Mouse (Mus musculus) adrenal gland, adult 18-20 months (tissue): ENCODE measurements around the gene Fbxw16. TPM values are rescaled to one million over a fixed set of nuclear protein-coding genes. Genes with fewer than 3 reads are reported as not detected.
"Not testable (repeated sequence)": the region's sequence is repeated elsewhere in the genome, so short reads cannot be mapped to it uniquely, and the experiment has no call there.

Experiments
- DNase-seq, 2 experiments: peaks; one replicate each; pipeline ENCODE4 v3.0.0; 2021 to 2022; ENCODE audit warnings: low spot score in 2 of 2
- long read RNA-seq, 2 experiments: library from polyadenylated mRNA; stranded (forward); transcript quantifications; one replicate each; pipeline ENCODE4 v2.0.0; 2021
- total RNA-seq, 2 experiments: library from RNA; stranded (reverse); gene quantifications; 1 replicate in 1 of 2; 2 replicates in 1 of 2; pipeline ENCODE4 v1.2.3; 2021

Gene Fbxw16
- total RNA-seq, result not detected
- long read RNA-seq, experiment 1, result 0 reads
- long read RNA-seq, experiment 2, result 0 reads

DNA sequence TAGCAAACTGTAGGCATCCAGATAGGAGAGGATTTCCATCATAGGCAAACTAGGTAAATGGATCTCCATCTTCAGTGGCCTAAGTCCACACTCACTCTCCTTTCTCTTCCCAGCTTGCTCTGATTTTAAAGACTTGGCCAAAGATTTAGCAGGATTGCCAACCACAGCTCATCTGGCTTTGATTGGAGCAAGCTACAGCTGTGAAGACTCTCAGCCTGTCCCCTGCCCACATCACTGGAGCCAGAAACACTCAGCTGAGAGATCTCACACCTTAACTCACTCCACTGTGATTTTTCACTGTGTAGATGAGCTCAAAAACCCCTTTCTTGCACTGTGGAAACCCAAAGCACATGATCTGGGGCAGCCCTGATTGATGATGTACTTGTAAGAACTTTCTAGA lies at the start of gene Fbxw16:
Fbxw16 (minus strand) TSS at position 101 of the 400 bp plus-strand sequence.
- DNase-seq, result no peak

DNA sequence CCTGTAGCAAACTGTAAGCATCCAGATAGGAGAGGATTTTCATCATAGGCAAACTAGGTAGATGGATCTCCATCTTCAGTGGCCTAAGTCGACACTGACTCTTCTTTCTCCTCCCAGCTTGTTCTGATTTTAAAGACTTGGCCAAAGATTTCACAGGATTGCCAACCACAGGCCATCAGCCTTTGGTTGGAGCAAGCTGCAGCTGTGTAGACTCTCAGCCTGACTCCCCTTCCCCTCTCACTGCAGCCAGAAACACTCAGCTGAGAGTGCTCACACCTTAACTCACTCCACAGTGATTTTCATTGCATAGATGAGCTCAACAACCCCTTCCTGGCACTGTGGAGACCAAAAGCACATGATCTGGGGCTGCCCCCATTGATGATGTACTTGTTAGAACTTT lies 46.8 kb upstream of the Fbxw16 start, which contains the start of gene Fbxw19:
Fbxw19 (minus strand) TSS at position 101 of the 400 bp plus-strand sequence.
- DNase-seq, result not testable (repeated sequence)

DNA sequence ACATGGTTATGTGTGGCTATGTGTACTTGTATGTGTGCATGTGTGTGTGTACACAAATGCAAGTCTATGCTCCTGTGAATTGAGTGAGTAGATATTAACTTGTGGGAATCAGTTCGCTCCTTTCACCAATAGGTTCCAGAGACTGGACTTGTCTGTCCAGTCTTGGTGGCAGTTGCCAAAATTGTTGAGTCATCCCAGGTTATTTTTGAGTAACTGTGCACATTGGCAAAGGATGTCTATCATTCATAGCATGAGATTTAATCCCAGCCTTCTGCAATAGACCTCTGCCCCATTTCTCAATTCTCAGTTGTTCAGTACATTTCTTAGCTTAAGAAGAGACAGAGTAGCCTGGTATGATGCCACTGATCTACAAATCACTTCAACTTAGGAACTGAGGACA lies 16.0 kb downstream of the Fbxw16 start:
- DNase-seq, result no peak

DNA sequence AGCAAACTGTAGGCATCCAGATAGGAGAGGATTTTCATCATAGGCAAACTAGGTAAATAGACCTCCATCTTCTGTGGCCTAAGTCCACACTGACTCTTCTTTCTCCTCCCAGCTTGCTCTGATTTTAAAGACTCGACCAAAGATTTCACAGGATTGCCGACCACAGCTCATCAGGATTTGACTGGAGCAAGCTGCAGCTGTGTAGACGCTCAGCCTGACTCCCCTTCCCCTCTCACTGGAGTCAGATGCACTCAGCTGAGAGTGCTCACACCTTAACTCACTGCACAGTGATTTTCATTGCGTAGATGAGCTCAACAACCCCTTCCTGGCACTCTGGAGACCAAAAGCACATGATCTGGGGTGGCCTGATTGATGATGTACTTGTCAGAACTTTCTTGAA lies 44.7 kb downstream of the Fbxw16 start, which contains the start of gene Fbxw22:
Fbxw22 (minus strand) TSS at position 101 of the 400 bp plus-strand sequence.
- not testable (repeated sequence) for DNase-seq

Other genes with a start within 250 kb of the Fbxw16 start
- gene Fbxw20, start 214.4 kb downstream of the Fbxw16 start, total RNA-seq, result not detected
- gene Fbxw14, start 161.5 kb downstream of the Fbxw16 start, total RNA-seq, result not detected
- not detected for gene Fbxw28, start 109.5 kb downstream of the Fbxw16 start, total RNA-seq
- not detected for gene Fbxw22, start 44.8 kb downstream of the Fbxw16 start, total RNA-seq
- gene Fbxw19, start 46.7 kb upstream of the Fbxw16 start, total RNA-seq, result not detected
- gene Fbxw15, start 119.1 kb upstream of the Fbxw16 start, total RNA-seq, result not detected
- not detected for gene Fbxw24, start 176.9 kb upstream of the Fbxw16 start, total RNA-seq
- not detected for gene Fbxw25, start 215.5 kb upstream of the Fbxw16 start, total RNA-seq